Mouse (Mus musculus) small intestine, adult 10 weeks (tissue): ENCODE results near the gene Pik3r1. TPM values are rescaled to one million over a fixed set of nuclear protein-coding genes. Genes with fewer than 3 reads are reported as not detected.

Experiments
- polyA plus RNA-seq: library from polyadenylated mRNA; stranded (reverse); fragments of 350-450 nt; fragmentation: Illumina TruSeq; extraction: RNeasy Lipid Tissue Mini Kit (QIAGEN cat#74804); gene quantifications from one replicate; pipeline ENCODE4 v1.2.3, GENCODE M21; 2014; ENCODE audit warnings: low replicate concordance

Pik3r1 gene
- 106 TPM for polyA plus RNA-seq

GRCm38 (mm10) chr13:101767809-101768629 is at the start of gene Pik3r1:
Gene Pik3r1 (minus strand): TSS chr13:101768217.

